Mouse (Mus musculus): ENCODE measurements around the gene Il1r1. TPM values are rescaled to one million over a fixed set of nuclear protein-coding genes. Genes with fewer than 3 reads are reported as not detected.

Il1r1 gene
- 2.5 and 9.1 TPM in 2 replicates for polyA plus RNA-seq (2012; ENCODE audit: low replicate concordance)

DNA sequence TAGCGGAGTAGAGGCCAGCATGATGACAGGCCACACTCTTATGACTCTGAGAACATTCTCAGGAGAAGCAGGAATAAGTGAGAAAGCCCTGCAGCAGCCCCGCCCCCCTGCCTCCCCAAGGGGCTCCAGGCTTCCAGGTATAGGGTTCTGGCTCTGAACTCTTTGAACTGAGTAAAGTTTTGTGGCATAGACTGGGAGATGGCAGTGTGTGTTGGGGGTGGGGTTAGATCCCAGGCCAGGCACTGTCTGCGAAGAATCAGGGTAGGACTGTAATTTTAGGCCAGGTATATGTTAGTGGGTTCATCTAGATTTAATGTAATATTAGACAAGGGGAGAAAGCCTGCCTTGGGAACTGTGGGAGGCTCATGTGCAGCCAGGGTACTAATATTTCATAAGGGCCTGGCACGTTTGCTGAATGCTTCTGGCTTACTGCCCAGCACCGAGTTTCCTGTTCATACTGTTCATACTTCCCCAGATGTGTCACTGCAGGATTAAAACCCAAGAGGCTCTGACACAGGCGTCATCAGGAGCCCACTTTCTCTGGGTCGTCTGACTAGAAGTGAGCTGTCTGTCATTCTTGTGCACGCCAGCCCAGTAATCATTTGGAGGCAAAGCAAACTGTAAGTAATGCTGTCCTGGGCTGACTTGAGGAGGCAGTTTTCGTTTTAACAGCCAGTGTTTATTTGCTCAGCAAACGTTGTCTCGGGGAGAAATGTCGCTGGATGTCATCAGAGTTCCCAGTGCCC, at the start of gene Il1r1:
TSS of gene Il1r1 (plus strand) at position 542 of the 746 bp plus-strand sequence.

GRCm38 (mm10) chr1:40324457-40324856, 99.6 kb downstream of the Il1r1 start, which contains the start of gene Il1rl2:
Gene Il1rl2, plus strand, starts transcription at chr1:40324610.

Other genes with a start within 250 kb of the Il1r1 start
- gene Il1r2, start 151.0 kb upstream of the Il1r1 start, polyA plus RNA-seq (2012; ENCODE audit: low replicate concordance) = 0.25 TPM in 1 of 2 replicates, not detected in the other
- gene Il1rl2, start 99.5 kb downstream of the Il1r1 start, polyA plus RNA-seq (2012; ENCODE audit: low replicate concordance) = 0.51 and 0.92 TPM in 2 replicates
- gene Il1rl1, start 204.5 kb downstream of the Il1r1 start, polyA plus RNA-seq (2012; ENCODE audit: low replicate concordance) = 1.8 and 14.2 TPM in 2 replicates
- gene Il18r1, start 240.5 kb downstream of the Il1r1 start, polyA plus RNA-seq (2012; ENCODE audit: low replicate concordance) = 0.16 and 0.54 TPM in 2 replicates